Mouse (Mus musculus): ENCODE data around the gene Hivep3. TPM values are rescaled to one million over a fixed set of nuclear protein-coding genes. Genes with fewer than 3 reads are reported as not detected.

The Hivep3 gene
- polyA plus RNA-seq, 2 experiments: 3.8 to 5.1 TPM

- no peak for TF ChIP-seq POLR2A (IDR thresholded peaks at IDR 0.05; ENCODE audit: borderline replicate concordance, extremely low read depth, insufficient read depth, insufficient read length)
- ATAC-seq (ENCODE audit: low FRiP score, low read depth): no peak
- Histone ChIP-seq H3K9me3 (ENCODE audit: control insufficient read depth, low read length) (no peaks in the 10 kb centered on the region), H3K4me2 (replicated peaks; ENCODE audit: low read depth, low read length, severe bottlenecking) (no peak overlapping the region), H3K27ac (replicated peaks; ENCODE audit: low read depth, low read length) (no peak overlapping the region), H3K36me3 (ENCODE audit: control insufficient read depth, insufficient read depth, low read length) (no peaks in the 10 kb centered on the region), H3K27me3 (ENCODE audit: control insufficient read depth, insufficient read depth, low read length) (no peaks in the 10 kb centered on the region), H3K9ac (ENCODE audit: low read depth, low read length, severe bottlenecking) (no peak overlapping the region), H3K4me3 (replicated peaks; ENCODE audit: low read length) (no peak overlapping the region), H3K4me1 (ENCODE audit: control insufficient read depth, insufficient read depth, low read length) (no peaks in the 10 kb centered on the region)
- no peak for DNase-seq (ENCODE audit: low spot score)
- WGBS: 88% methylated on average over 8 of the region's 8 CpGs
Measured at GRCm38 (mm10) chr4:120067592-120068235, 334.1 kb downstream of the Hivep3 start.

GRCm38 (mm10) chr4:120068883-120069581, 335.4 kb downstream of the Hivep3 start:
- Histone ChIP-seq H3K4me2 (replicated peaks; ENCODE audit: low read depth, low read length, severe bottlenecking) (no peak overlapping the region), H3K27me3 (ENCODE audit: control insufficient read depth, insufficient read depth, low read length) (no peaks in the 10 kb centered on the region), H3K4me1 (ENCODE audit: control insufficient read depth, insufficient read depth, low read length) (no peaks in the 10 kb centered on the region), H3K9me3 (ENCODE audit: control insufficient read depth, low read length) (no peaks in the 10 kb centered on the region), H3K27ac (replicated peaks; ENCODE audit: low read depth, low read length) (no peak overlapping the region), H3K4me3 (replicated peaks; ENCODE audit: low read length) (no peak overlapping the region), H3K9ac (ENCODE audit: low read depth, low read length, severe bottlenecking) (no peak overlapping the region), H3K36me3 (ENCODE audit: control insufficient read depth, insufficient read depth, low read length) (no peaks in the 10 kb centered on the region)
- WGBS: 59% methylated on average over 3 of the region's 3 CpGs
- no peak for TF ChIP-seq POLR2A (IDR thresholded peaks at IDR 0.05; ENCODE audit: borderline replicate concordance, extremely low read depth, insufficient read depth, insufficient read length)
- DNase-seq (ENCODE audit: low spot score) (no peak), ATAC-seq (ENCODE audit: low FRiP score, low read depth) (no peak)

- Histone ChIP-seq H3K4me2 (replicated peaks; ENCODE audit: low read depth, low read length, severe bottlenecking) (no peak overlapping the region), H3K4me1 (ENCODE audit: control insufficient read depth, insufficient read depth, low read length) (peaks cover 4% of the 10 kb centered on the region; the same call in 1 of the 2 replicates), H3K4me3 (replicated peaks; ENCODE audit: low read length) (no peak overlapping the region), H3K9ac (ENCODE audit: low read depth, low read length, severe bottlenecking) (no peak overlapping the region), H3K36me3 (ENCODE audit: control insufficient read depth, insufficient read depth, low read length) (no peaks in the 10 kb centered on the region), H3K27me3 (ENCODE audit: control insufficient read depth, insufficient read depth, low read length) (no peaks in the 10 kb centered on the region), H3K27ac (replicated peaks; ENCODE audit: low read depth, low read length) (no peak overlapping the region), H3K9me3 (ENCODE audit: control insufficient read depth, low read length) (no peaks in the 10 kb centered on the region)
- TF ChIP-seq POLR2A (IDR thresholded peaks at IDR 0.05; ENCODE audit: borderline replicate concordance, extremely low read depth, insufficient read depth, insufficient read length): no peak
- ATAC-seq (ENCODE audit: low FRiP score, low read depth): no peak
- WGBS: 83% methylated on average over 3 of the region's 3 CpGs
- no peak for DNase-seq (ENCODE audit: low spot score)
Measured at GRCm38 (mm10) chr4:120069582-120069980, 336.0 kb downstream of the Hivep3 start.

- no peaks in the 10 kb centered on the region for H3K27me3 ChIP-seq (ENCODE audit: control insufficient read depth, insufficient read depth, low read length)
- H3K4me1 ChIP-seq (ENCODE audit: control insufficient read depth, insufficient read depth, low read length): peaks cover 4% of the 10 kb centered on the region; the same call in 1 of the 2 replicates
- ATAC-seq (ENCODE audit: low FRiP score, low read depth) (no peak), DNase-seq (ENCODE audit: low spot score) (no peak)
- H3K27ac ChIP-seq (replicated peaks; ENCODE audit: low read depth, low read length): no peak overlapping the region
- H3K9ac ChIP-seq (ENCODE audit: low read depth, low read length, severe bottlenecking): no peak overlapping the region
- 71% methylated on average over 3 of the region's 3 CpGs for WGBS
- no peaks in the 10 kb centered on the region for H3K36me3 ChIP-seq (ENCODE audit: control insufficient read depth, insufficient read depth, low read length)
- H3K9me3 ChIP-seq (ENCODE audit: control insufficient read depth, low read length): no peaks in the 10 kb centered on the region
- H3K4me3 ChIP-seq (replicated peaks; ENCODE audit: low read length): no peak overlapping the region
- H3K4me2 ChIP-seq (replicated peaks; ENCODE audit: low read depth, low read length, severe bottlenecking): no peak overlapping the region
- no peak for TF ChIP-seq POLR2A (IDR thresholded peaks at IDR 0.05; ENCODE audit: borderline replicate concordance, extremely low read depth, insufficient read depth, insufficient read length)
Measured at GRCm38 (mm10) chr4:120071411-120071810, 337.8 kb downstream of the Hivep3 start.

- ATAC-seq (ENCODE audit: low FRiP score, low read depth): no peak
- no peak overlapping the region for H3K4me2 ChIP-seq (replicated peaks; ENCODE audit: low read depth, low read length, severe bottlenecking)
- no peak overlapping the region for H3K27ac ChIP-seq (replicated peaks; ENCODE audit: low read depth, low read length)
- H3K4me3 ChIP-seq (replicated peaks; ENCODE audit: low read length): no peak overlapping the region
- no peaks in the 10 kb centered on the region for H3K36me3 ChIP-seq (ENCODE audit: control insufficient read depth, insufficient read depth, low read length)
- WGBS: 52% methylated on average over 15 of the region's 15 CpGs
- no peak for DNase-seq (ENCODE audit: low spot score)
- peaks cover 4% of the 10 kb centered on the region; the same call in 1 of the 2 replicates for H3K4me1 ChIP-seq (ENCODE audit: control insufficient read depth, insufficient read depth, low read length)
- no peaks in the 10 kb centered on the region for H3K27me3 ChIP-seq (ENCODE audit: control insufficient read depth, insufficient read depth, low read length)
- TF ChIP-seq POLR2A (IDR thresholded peaks at IDR 0.05; ENCODE audit: borderline replicate concordance, extremely low read depth, insufficient read depth, insufficient read length): no peak
- H3K9ac ChIP-seq (ENCODE audit: low read depth, low read length, severe bottlenecking): no peak overlapping the region
- no peaks in the 10 kb centered on the region for H3K9me3 ChIP-seq (ENCODE audit: control insufficient read depth, low read length)
Measured at GRCm38 (mm10) chr4:120071842-120072507, 338.4 kb downstream of the Hivep3 start.
